Mouse (Mus musculus) activated CD4-positive, CD25-positive, alpha-beta regulatory T cell, adult 4 months (primary cell): ENCODE data around the gene Lefty2. TPM values are rescaled to one million over a fixed set of nuclear protein-coding genes. Genes with fewer than 3 reads are reported as not detected.
"Not testable (repeated sequence)": the region's sequence is repeated elsewhere in the genome, so short reads cannot be mapped to it uniquely, and the experiment has no call there.

Experiments
- ATAC-seq: one replicate; pipeline ENCODE4 v1.8.0; 2017
- polyA plus RNA-seq, 2 experiments: library from polyadenylated mRNA; unstranded; fragments of 100-300 nt; shearing (Covaris generic); gene quantifications; one replicate each; pipeline ENCODE4 v1.2.1; 2017

Gene Lefty2
- not detected for polyA plus RNA-seq

DNA sequence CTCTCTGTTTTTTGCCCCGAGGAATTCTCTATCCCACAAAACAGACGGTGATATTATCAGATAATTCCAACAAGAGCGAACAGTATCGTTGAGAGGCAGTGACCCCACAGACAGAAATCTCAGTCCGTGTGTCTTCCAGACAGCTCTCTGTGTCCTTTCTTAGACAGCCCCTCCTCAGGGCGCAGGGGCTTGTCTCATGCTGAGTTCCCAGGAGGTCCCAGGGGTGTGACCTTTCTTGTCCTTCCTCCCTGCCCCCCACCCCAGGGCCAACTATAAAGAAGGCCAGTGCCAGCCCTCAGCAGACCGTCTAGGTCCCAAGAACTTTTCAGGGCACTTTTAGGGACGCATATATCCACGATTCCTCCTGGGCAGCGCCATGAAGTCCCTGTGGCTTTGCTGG, at the start of gene Lefty2:
Gene Lefty2 (plus strand): TSS at position 301 of the 400 bp plus-strand sequence.
- ATAC-seq, result no peak

DNA sequence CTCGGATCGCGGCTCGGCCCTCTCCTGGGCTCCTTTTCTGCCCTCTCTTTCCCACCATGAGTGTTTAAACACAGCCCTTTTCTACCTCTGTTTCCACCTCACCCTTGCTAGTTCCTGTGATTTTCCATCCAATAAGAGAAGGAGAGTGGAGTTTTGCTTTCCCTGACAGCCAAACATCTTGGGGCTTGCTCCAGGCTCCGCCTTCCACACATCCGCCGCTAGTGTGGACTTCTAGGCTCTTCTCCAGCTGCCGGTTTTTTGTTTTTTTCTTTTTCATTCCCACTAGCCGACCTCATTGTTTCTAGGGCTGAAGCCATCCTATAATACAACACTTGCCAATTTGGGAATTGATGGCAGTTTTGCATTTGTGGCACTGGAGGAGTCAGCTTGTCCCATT, 44.8 kb upstream of the Lefty2 start:
- peak; percentile 63 for ATAC-seq

DNA sequence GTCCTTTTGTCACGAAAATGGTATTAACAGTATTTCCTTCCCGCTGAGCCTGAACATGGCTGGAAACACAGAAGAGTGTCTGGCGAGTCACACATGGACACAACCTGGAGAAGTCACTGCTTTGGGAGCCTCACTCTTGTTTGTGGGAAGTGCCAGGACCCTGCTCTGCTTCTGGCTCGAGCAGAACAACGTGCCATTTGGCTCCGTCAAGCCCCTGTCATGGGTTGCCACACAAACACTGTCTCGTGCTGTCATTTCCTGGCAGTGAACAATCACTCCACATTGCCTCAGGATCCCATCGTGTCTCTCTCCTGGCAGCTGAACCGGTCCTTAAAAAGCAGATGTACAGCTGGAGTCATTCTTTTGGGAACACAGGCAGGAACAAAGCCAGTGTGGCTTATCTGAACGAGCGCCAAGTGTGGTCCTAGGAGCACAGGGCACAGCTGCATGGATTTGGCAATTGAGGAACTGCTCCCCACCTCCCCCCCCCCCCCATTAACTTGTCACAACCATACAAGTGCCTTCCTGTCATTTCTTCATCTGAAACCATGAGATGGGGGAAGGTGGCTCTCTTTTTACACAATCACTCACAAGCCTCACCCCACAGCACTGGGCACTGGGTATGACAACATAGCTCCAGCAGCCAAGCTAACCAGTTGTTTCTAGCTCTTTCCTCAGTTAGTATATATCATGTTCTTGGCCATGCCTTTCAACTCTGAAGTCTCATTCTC, 44.2 kb upstream of the Lefty2 start:
- no peak for ATAC-seq

GRCm38 (mm10) chr1:180849701-180850301, 43.1 kb upstream of the Lefty2 start:
- ATAC-seq, result no peak

DNA sequence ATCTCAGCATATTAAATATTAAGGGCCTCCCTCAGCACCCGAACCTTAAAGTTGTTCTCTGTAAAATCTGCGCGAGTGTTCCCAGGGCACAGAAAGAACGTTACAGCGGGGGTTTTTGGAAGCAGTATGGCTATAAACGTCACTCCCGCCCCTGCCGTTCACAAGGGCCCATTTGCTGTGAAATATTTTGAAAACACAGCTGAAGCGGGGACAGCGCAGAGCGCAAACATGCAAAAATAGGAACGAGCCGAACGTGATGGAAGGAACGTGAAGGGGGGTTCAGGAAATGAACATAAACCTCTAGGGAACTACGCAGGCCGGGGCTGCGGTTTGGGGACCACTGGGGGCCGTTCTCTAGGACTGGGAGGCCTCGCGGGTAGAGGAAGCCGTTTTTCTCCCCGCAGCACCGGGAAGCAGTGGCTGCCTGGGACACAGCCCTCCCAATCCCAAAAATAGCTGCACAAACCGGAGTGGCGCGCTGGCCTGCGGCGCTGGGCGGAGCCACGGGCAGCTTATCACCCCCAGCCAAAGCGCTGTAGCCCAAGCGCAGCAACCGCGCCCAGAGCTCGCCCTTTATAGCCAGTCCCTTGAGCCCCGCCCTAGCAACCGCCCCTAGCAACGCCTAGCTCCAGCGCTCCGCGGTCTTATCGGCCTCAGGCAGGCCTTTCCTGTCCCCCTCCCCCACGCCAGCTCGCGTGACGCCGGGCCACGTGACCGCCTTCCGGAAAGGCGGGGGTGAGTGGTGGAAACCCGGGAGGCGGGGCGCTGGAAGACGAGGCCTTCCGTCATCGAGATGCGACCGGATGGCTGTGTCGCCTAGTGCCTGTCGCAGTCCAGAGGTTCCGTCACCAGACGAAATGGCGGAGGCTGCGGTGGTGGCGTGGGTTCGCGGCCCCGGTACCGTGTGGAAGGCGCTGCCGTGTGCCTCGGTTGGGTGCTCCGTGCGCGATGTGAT, 42.3 kb upstream of the Lefty2 start, which contains the start of gene Sde2:
Gene Sde2 (plus strand): TSS at position 812 of the 955 bp plus-strand sequence.
- ATAC-seq, result peak; percentile 86

DNA sequence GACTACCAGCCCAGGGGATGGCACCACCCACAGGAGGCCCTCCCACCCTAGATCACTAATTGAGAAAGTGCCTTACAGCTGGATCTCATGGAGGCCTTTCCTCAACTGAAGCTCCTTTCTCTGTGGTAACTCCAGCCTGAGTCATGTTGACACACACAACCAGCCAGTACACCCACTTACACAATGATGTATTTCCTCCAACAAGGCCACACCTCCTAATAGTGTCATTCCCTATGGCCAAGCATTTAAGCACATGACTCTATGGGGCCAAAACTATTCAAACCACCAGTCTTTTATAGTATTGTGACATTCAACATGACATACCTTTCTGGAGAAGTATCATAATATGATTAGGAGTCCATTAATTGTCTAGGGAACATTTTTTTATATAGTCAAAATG, 34.1 kb upstream of the Lefty2 start:
- ATAC-seq, result no peak

GRCm38 (mm10) chr1:180860030-180860429, 32.9 kb upstream of the Lefty2 start:
- ATAC-seq, result no peak

DNA sequence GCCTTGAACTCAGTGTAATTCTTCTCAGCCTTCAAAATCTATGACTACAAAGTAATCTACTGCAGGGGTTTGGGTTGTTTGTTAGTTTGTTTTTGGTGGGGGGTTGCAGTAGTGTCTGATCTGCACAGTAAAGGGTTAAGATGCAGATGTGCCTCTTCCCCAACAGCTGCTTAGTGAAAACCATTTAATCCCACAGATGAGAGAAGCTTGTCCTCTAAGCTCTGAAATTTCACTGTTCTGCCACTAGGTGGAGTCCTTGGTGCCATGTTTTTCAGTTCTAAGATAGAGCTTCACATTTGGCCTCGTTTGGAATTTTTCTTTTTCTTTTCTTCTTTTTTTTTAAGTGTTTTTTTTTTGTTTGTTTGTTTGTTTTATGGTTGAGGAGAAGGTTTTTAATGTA, 29.3 kb upstream of the Lefty2 start:
- ATAC-seq, result peak; percentile 43

DNA sequence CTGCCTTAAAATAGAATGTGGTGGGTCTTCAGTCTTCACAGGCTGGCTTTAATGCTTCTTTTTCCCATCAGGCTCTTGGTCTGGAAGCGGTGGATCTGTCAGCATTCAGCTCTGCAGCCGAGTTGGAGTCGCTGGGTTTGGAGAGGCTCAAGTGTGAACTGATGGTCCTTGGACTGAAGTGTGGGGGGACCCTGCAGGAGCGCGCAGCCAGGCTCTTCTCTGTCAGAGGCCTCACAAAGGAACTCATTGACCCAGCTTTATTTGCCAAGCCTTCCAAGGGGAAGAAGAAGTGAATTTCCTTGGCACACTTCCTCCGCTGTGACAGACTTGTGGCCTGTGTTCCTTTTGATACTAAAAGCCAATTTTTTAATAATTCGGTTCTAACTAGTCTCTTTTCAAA, 26.9 kb upstream of the Lefty2 start:
- no peak for ATAC-seq

DNA sequence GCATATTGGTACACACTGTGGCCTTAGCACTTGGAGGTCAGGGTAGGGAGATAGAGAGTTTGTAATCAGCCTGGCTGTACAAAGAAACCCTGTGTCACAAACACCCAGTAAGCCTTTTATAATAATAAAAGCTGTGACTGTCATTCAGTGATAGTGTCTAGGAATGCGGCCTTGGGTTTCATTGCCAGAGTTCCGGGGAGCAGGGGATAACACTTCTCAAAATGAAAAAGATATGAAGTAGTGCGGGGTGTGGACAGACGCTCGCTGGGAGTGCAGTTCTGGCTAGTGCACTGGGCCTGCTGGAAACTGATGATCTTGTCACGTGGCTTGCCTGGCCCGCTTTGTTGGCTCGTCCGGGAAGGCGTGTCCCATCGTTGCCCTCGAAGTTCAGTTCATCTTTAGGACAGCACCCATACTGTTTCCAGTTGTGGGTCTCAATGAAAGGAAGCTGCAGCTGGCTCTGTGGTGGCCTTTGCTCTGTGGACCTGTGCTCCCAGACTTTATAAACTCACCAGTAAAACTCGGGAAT, 22.7 kb upstream of the Lefty2 start:
- no peak for ATAC-seq

- ATAC-seq, result peak; percentile 61
Measured at GRCm38 (mm10) chr1:180873861-180874484, 18.9 kb upstream of the Lefty2 start.

- ATAC-seq, result no peak
Measured at GRCm38 (mm10) chr1:180874615-180875014, 18.3 kb upstream of the Lefty2 start.

DNA sequence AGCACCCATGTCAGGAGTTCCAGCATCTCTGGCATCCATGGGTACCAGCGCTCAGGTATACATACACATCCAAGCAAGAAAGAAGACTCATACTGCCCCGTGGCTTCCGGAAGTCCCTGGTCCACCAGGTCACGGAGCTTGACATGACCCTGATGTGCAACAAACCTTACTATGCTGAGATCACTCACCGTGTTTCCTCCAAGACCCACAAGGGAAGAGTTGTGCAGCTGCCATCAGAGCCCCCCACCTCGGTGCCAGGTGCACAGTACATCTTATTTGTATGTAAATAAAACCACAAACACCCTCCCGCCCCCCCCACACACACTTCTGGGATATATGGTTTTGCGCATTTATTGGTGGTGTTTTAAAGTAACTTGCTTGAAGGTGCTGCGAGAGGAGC, 17.8 kb upstream of the Lefty2 start:
- ATAC-seq, result no peak

DNA sequence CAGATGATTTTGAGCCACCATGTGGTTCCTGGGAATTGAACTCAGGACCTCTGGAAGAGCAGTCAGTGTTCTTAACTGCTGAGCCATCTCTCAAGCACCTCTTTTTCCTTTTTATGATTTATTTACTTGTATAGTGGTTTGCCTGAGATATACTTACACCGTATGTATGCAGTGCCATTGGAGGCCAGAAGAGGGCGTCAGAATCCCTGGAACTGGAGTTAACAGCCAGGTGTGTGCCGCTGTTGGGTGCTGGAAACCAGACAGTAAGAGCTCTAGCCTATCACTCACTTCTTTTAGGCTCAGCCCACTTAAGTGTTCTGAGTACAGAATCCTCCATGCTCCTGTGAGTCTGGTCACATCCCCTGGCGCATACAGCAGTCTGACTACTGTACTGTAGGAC, 15.4 kb upstream of the Lefty2 start:
- ATAC-seq, result no peak

GRCm38 (mm10) chr1:180881768-180882167, 11.1 kb upstream of the Lefty2 start:
- ATAC-seq, result no peak

DNA sequence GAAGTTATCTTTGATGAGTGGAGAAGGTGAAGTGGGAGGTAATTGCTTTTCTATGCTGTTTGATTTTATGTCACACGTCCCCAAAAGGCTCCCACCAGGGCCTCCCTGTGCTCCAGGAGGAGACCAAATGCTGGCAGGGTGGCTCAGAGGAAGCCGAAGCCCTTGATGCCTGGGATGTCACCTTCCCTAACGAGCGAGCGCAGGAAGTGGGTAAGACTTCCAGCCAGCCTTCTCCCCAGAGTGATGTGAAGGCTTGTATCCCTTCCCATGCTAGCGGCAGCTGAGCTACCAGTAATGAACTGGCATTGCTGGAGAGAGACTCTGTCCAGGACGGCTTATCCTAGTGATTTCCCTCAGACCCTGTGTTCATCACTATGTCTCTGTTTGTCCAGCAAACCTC, 9.2 kb upstream of the Lefty2 start:
- ATAC-seq, result no peak

- no peak for ATAC-seq
Measured at GRCm38 (mm10) chr1:180884484-180884883, 8.4 kb upstream of the Lefty2 start.

DNA sequence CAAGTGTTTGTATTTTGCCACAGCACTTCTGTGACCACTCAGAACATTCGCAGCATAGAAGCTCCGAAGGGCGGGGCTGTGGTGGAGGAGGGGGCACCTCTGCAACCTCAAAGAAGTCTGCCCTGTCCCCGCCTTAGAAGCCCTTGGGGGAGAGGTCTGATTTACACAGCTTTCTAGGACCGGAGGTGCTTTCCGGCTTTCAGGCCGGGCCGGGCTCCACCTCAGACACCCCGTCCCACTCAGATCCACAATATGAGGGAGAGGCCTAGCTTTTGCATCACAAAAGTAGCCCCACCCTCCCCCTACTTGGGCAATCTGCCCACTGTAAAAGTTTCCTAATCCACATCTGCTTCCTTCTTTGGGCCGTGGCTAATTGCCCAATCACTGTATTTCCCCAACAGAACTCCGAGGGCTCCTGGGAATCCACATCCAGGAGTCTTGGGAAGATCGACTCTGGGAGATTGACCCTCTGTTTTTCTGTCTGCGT, 4.3 kb upstream of the Lefty2 start:
- ATAC-seq, result no peak

GRCm38 (mm10) chr1:180889172-180889571, 3.7 kb upstream of the Lefty2 start:
- ATAC-seq, result no peak

- no peak for ATAC-seq
Measured at GRCm38 (mm10) chr1:180889841-180890240, 3.1 kb upstream of the Lefty2 start.

- not testable (repeated sequence) for ATAC-seq
Measured at GRCm38 (mm10) chr1:180894088-180894987, 1.4 kb downstream of the Lefty2 start.
